Mouse (Mus musculus) lung, adult 2 months (tissue): ENCODE data around the gene Ppm1b.
"Not testable (repeated sequence)": the region's sequence is repeated elsewhere in the genome, so short reads cannot be mapped to it uniquely, and the experiment has no call there.

Experiments used
- CTCF ChIP-seq: fragments of 200-500 bp; IDR thresholded peaks from 2 replicates; pipeline ENCODE4 v1.5.1; 2011; ENCODE audit warnings: mild to moderate bottlenecking, low read length, control low read depth; ENCODE audit not compliant: insufficient read depth
- POLR2A ChIP-seq: fragments of 200-500 bp; IDR thresholded peaks from 2 replicates; pipeline ENCODE4 v1.6.1; 2011; ENCODE audit warnings: low read depth, mild to moderate bottlenecking, control low read depth, low read length, borderline replicate concordance; ENCODE audit errors: extremely low read depth

- TF ChIP-seq CTCF, POLR2A: not testable (repeated sequence)
These were observed 20.9 kb upstream of the Ppm1b start for GRCm38 (mm10) chr17:84935620-84936019.
